Mouse (Mus musculus) liver, adult 2 months (tissue): ENCODE measurements around the gene Dhrs7.

Experiments
- CTCF ChIP-seq: fragments of 200-500 bp; IDR thresholded peaks from 2 replicates; pipeline ENCODE4 v1.5.1; 2011; ENCODE audit warnings: low read depth, low read length, control low read depth
- POLR2A ChIP-seq: fragments of 200-500 bp; IDR thresholded peaks from 2 replicates; pipeline ENCODE4 v1.6.1; 2011; ENCODE audit warnings: low read length, control low read depth; ENCODE audit not compliant: insufficient read depth; ENCODE audit errors: extremely low read depth

- TF ChIP-seq CTCF (no peak), POLR2A (peak; percentile 48; the same call in 1 of the 2 replicates)
These were observed 36.0 kb downstream of the Dhrs7 start for GRCm38 (mm10) chr12:72628751-72629150.
